Mouse (Mus musculus) cerebellum, postnatal 10 days (tissue): Measurements from ENCODE around the gene Krtap24-1.

Source experiments
- DNase-seq, 2 experiments: peaks; one replicate each; pipeline ENCODE4 v3.0.0; 2021; ENCODE audit warnings: mixed read lengths in 2 of 2

Krtap24-1 gene

GRCm38 (mm10) chr16:88563045-88563913 is 48.8 kb downstream of the Krtap24-1 start, which contains the start of gene Cldn8:
Cldn8 (minus strand) TSS chr16:88563183.
- no peak for DNase-seq

DNA sequence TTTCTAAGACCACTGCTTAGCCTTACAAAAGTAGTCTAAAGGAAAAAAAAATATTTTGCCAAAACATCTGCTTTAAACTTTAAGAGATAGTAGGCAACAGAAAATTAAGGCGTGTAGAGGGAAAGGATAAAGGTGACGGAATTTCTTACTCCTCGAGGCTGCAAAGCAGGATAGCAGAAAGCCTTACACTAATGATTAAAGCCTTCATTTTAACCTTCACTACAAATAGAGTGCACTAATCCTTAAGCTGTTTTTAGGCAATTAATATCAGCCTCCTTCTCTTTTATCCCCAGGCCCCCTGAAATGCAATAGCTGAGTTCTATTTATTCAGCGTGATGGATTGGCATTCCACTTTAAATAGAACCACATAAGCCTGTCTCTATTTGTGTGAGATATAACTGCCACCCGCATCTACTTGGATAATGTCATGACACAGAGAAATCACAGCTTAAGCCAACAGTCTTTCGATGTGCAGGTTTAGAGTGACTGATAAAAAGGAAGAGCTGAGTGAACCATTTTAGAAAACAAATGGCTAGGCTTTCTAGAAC is 50.4 kb downstream of the Krtap24-1 start:
- DNase-seq: no peak
